Mouse (Mus musculus): ENCODE data around the gene Slc28a2.

GRCm38 (mm10) chr2:122441000-122441933 lies 15.0 kb downstream of the Slc28a2 start:
- TF ChIP-seq CTCF (IDR thresholded peaks at IDR 0.05) (no peak), EP300 (IDR thresholded peaks at IDR 0.05) (no peak)

Measured in lung, postnatal 0 days (tissue).